Mouse (Mus musculus) heart, postnatal 0 days (tissue): ENCODE measurements around the gene Tas1r2.

Experiments used
- CTCF ChIP-seq: IDR thresholded peaks from 2 replicates; pipeline ENCODE4 v1.5.1; 2016; ENCODE audit warnings: antibody characterized with exemption, control low read depth, low read depth
- EP300 ChIP-seq: IDR thresholded peaks from 2 replicates; pipeline ENCODE4 v1.6.1; 2016; ENCODE audit warnings: antibody characterized with exemption, low read depth

DNA sequence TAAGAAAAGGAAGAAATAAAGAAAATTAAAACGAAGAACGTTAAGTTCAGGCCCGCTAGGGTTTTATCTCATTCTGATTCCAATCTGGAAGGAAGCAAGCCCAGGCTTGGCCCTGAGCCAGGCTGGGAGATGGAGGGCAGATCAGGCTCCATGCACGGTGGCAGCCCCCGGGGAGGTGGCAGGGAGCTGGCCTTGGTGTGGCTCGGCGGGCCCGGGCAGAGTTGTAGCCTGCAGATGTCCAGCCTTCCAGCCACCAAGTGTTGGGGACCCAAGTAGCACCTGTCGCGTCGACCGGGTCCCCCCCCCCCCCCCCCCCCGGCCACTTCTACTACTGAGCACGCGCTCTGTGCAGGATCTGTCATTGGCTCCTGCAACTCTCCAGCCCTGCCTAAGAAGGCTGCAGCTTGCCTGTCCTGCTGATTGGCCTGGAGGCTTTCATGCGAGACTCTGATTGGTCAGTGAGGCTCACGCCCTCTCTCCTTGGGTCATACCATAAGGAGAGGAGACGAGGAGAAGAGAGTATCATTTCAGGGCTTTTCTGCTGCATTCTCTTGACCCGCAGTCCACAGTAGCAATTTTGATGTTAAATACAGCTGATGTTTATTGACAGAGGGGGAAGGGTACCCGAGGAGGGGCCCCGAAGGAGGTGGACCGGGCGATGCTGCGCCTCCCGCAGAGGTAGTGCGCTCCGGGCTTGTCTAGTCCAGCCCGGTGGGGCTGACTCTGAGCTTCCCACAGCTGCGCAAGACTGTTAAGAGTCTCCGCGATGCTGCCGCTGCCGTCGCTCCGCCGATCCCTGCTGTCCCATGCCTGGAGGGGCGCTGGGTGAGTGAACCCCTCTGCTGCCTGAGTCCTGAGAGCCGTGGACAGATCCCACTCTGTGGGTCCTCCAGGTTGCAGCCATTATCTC is 30.7 kb upstream of the Tas1r2 start, which contains the start of gene Aldh4a1:
- TF ChIP-seq CTCF (no peak), EP300 (peak; percentile 93)
